Mouse (Mus musculus): Measurements from ENCODE around the gene Gm5129.
A peak's percentile ranks its signal among the peaks of the same experiment; 100 is the strongest.
"Not testable (repeated sequence)": the region's sequence is repeated elsewhere in the genome, so short reads cannot be mapped to it uniquely, and the experiment has no call there.

The Gm5129 gene

DNA sequence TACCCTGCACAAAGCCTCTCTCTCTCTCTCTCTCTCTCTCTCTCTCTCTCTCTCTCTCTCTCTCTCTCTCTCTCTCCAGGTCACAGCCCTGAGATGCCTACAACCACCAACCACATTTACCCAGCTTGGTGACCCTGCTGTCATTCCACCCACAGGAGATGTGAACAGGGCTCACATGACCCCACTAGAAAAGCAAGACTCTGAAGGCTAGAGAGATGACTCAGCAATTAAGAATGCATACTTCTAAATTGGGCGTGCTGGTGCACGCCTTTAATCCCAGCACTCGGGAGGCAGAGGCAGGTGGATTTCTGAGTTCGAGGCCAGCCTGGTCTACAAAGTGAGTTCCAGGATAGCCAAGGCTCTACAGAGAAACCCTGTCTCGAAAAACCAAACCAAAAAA, 9.7 kb downstream of the Gm5129 start:
- ATAC-seq (ENCODE audit: low TSS enrichment), result not testable (repeated sequence)

DNA sequence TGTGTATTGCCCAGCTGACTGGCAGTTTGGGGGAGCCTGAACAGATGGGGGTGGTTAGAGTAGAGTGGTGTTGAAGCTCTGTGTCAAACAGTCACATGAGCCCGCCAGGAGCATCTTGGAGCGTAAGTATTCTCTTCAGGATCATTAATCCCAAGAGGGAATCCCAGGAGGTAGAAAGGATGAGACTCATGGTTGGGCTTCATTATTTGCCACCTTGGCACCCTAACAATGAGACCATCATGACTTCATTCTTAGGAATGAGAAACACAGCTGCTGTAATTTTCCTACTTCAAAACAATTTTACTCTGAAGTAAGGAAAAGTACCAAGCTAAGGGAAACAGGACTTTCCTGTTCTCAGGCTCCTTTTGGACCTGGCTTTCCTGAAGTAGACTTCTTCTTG, 10.4 kb downstream of the Gm5129 start:
- ATAC-seq (ENCODE audit: low TSS enrichment), result no peak

DNA sequence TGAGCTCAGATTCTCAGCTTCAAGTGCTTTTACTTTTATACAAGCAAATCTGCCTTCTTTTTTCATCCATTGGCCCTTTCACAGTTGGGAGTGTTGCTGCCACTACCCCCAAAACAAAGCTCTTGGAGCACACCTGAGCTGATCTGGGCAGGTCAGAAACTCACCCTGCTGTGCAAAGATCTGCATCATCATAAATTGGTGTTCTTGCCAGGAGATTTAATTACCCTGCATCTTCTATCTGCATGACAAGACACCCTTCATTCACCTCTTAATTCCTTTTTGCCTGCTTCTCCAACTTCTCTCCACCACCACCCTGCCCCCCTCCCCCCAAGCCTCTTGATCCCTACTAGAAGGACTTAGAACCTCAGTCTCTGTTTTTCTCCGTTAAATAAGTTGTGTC, 14.6 kb downstream of the Gm5129 start:
- no peak for ATAC-seq (ENCODE audit: low TSS enrichment)

DNA sequence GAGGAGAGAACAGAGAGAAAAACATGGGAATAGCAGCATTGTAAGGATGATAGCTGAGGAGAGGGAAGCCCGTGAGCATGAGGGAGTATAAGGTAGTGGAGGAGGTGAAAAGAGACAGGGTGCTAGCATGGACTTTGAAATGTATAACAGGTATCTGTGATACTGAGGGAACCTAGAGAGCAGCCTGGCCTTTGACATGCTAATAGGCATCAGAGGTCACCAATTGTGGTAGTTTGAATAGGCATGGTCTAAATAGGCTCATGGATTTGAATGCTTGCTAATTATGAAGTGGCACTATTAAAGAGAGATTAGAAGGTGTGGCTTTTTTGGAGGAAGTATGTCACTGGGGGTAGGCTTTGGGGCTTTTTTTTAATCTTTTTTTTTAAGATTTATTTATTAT, 22.8 kb downstream of the Gm5129 start:
- no peak for ATAC-seq (ENCODE audit: low TSS enrichment)

DNA sequence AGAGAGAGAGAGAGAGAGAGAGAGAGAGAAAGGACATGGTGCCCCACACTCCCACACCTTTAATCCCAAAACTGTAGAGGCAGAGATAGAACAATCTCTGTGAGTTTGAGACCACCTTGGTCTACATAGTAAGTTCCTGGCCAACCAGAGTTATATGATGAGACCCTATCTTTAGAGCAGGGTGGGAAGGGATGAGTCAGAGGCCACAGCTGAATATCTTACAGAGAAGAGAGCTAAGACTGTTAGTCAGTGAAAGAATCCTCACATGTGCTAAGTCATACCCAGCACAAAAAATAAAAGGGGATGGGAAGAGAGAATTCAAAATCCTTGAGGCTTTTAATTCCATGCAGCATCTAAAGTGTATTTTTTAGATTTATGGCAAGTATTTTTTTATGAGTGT, 24.1 kb downstream of the Gm5129 start:
- peak; percentile 41; the same call in 1 of the 2 replicates for ATAC-seq (ENCODE audit: low TSS enrichment)

DNA sequence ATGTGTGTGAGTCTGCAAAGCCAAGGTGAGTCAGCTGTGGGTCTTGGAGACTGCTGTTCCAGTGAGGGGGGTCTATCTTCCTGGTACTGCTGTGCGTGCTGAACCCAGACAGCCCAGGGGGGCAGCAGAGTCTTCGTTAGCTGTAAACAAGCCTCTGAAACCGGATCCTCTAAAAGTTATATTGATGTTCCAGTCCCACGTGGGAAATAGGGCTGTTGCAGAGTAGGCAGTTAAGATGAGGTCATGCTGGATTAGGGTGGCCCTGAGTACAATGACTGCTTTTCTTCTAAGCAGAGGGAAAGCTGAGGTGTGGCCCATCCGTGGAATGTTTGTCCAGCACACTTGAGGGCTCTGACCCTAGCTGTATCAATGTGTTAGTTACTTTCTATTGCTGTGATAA, 27.5 kb downstream of the Gm5129 start:
- no peak for ATAC-seq (ENCODE audit: low TSS enrichment)

DNA sequence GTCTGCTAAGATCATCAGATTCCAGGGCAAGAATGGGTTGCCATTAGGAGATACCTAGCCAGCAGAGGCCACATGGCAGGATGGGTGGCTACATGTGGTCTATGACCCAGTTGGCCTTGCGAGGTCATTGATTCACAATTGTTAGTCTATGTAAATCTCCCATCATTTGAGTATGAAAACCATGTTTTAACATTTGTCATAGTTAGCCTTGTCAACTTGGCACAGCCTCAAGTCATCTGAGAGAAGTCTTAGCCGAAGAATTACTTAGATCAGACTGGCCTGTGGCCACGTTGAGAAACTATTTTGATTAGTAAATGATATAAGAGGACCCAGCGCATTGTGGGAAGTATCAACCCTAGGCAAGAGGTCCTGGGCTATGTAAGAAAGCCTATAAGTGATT, 28.5 kb downstream of the Gm5129 start:
- no peak for ATAC-seq (ENCODE audit: low TSS enrichment)

DNA sequence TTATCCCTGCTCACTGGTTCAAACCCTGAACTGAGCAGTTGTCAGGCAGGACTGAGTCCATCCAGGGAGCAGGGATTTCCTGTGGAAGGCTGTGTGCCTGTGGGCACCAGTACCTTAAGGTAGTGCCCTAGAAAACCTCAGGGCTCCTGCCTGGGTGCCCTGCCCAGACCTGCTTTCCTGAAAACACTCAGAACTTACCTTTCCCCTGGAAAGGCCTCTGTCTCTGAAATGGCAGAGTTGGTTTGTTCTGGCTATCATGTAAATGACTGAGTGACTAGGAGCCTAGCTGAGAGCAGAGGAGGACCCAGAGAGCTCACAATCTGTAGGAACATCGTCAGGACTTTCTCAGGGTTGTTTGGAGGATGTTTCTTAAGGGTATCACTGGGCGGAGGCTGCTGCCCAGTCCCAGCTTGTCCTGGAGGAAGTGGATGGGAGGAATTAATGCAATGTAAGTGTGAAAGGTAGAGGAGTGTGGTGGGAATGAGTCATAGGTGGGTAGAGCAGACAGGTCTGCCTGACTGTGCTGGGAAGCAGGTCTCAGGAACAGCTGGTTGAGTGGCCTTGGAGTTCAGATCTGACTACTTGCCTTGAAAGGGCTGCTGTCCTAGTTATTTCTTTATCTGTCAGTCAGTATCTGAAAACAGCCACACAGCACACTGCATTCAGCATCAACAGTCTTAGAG, 36.1 kb downstream of the Gm5129 start:
- no peak for ATAC-seq (ENCODE audit: low TSS enrichment)

DNA sequence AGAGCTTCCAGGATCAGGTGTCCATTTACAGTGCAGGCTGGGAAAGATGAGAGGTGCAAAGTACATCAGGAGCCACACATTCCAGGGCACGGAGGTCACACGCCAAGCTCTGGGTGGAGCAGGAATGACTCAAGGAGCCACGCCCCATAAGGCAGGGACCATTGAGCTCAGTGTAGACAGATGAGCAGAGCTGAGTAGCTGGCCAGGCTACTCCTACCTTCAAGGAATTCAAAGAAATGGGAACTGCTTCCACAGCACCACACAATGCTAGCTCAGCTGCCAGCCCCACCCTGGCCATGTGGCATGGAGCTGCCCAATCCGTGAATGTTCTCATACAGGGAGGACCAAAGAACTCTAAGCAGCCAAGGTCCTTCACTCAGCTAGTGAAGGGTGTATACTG, 37.2 kb downstream of the Gm5129 start:
- no peak for ATAC-seq (ENCODE audit: low TSS enrichment)

DNA sequence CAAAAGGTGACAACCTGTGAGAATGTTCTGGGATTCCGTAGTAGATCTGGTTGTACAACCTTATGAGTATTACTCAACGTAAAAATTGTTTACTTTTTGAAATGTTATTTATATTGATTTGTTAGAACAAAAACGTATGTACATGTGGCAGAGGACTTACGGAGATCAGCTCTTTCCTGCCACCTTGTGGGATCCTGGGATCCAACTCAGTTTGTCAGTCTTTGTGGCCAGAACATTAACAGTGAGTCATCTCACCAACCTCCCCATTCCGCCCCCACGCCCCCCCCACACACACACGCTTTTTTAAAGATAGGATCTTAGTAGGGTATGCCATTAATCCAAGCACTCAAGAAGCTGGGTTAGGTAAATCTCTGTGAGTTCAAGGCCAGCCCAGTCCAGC, 47.4 kb downstream of the Gm5129 start:
- no peak for ATAC-seq (ENCODE audit: low TSS enrichment)

DNA sequence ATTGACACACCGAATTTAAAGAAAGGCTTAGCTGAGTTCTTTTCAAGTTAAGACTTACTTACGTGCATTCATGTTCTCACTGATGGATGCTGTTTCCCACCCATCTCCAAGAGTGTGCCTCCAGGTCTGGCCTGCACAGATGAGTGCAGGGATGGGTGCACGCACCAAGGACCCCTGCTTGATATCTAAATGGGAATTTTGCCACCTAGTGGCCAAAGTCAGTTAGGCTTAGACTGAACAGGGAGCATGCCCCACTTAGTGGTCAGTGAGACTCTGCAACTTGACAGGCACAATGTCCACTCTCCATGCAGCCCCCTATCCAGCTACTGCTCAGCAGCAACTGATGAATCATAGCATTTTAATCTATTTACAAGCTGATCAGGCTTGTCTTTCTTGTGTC, 48.1 kb downstream of the Gm5129 start:
- peak; percentile 57; the same call in 1 of the 2 replicates for ATAC-seq (ENCODE audit: low TSS enrichment)
